ENCODE assay signal across 13 mouse cellular contexts in genomic region chr13:3372701-3373100, GRCm38 (mm10).
DNase-seq lines count a peak whose midpoint lies in the region; ATAC-seq and TF ChIP-seq lines count a peak whose summit lies in the region.
"Had no signal": no experiment of that assay in that cellular context is flagged by ENCODE, and none has a peak within 500 bp of the region (broad histone marks: within the 10 kb centered on the region; RNA-seq: fewer than 3 reads in every experiment).

No protein-coding gene starts in this region.

- DNase-seq in heart, adult 11 months, result peak; percentile 25
- DNase-seq in A20 (ENCODE audit: low read depth, low spot score), result peak; percentile 82
- peak; percentile 74 for DNase-seq in WW6 (ENCODE audit: low read depth, low spot score)
- DNase-seq in induced T-regulatory cell, adult 2 months (ENCODE audit: low read depth), result peak; percentile 47
- no peak for DNase-seq in gastrocnemius, adult 2 months
- DNase-seq in adrenal gland, postnatal 36 days, result no peak
- DNase-seq in kidney, adult 11 months, result no peak
- DNase-seq: cerebellum, postnatal 25 days; heart, postnatal 14 days; thymus, postnatal 36 days had no signal

- TF ChIP-seq CTCF in gastrocnemius, adult 2 months (IDR thresholded peaks at IDR 0.05), result no peak

- 0 out of 2 replicates have a peak, but pooled peaks cover 3% of the 10 kb centered on the region for H3K9me3 ChIP-seq in heart, embryonic 12.5 days (replicated peaks)
- H3K9me3 ChIP-seq: intestine, embryonic 15.5 days had no signal

- intact Hi-C loops in gastrocnemius, adult 2 months (cut with DNase I), result no loop called here

- no peak overlapping the region for H3K4me3 ChIP-seq in heart, embryonic 12.5 days
- no peak overlapping the region for H3K4me3 ChIP-seq in gastrocnemius, adult 2 months
- H3K4me3 ChIP-seq: intestine, embryonic 15.5 days; layer of hippocampus, adult 2 months had no signal

- H3K4me1 ChIP-seq in heart, embryonic 12.5 days (replicated peaks), result no peaks in the 10 kb centered on the region
- H3K4me1 ChIP-seq: intestine, embryonic 15.5 days had no signal

- no peak overlapping the region for H3K9ac ChIP-seq in heart, embryonic 12.5 days
- H3K9ac ChIP-seq: intestine, embryonic 15.5 days had no signal

- H3K4me2 ChIP-seq in heart, embryonic 12.5 days, result no peak overlapping the region
- H3K4me2 ChIP-seq: intestine, embryonic 15.5 days had no signal

- no peaks in the 10 kb centered on the region for H3K36me3 ChIP-seq in heart, embryonic 12.5 days
- H3K36me3 ChIP-seq: intestine, embryonic 15.5 days had no signal

- no peak for ATAC-seq in heart, embryonic 12.5 days (ENCODE audit: insufficient number of reproducible peaks, low FRiP score)
- ATAC-seq: intestine, embryonic 15.5 days had no signal

- H3K27me3 ChIP-seq in heart, embryonic 12.5 days (replicated peaks), result no peaks in the 10 kb centered on the region
- H3K27me3 ChIP-seq: intestine, embryonic 15.5 days had no signal

- WGBS in heart, embryonic 12.5 days, result 62% methylated on average over 6 of the region's 6 CpGs

- H3K27ac ChIP-seq in heart, embryonic 12.5 days (ENCODE audit: poor library complexity, severe bottlenecking), result no peak overlapping the region
- no peak overlapping the region for H3K27ac ChIP-seq in gastrocnemius, adult 2 months
- H3K27ac ChIP-seq: intestine, embryonic 15.5 days; layer of hippocampus, adult 2 months had no signal

Comparison
In these comparisons a context has a peak if more than half of its experiments do, and no peak if none do; other contexts are left out.
1. DNase-seq: peak in heart, adult 11 months (single experiment), A20 (single experiment), WW6 (single experiment) and induced T-regulatory cell, adult 2 months (single experiment); none in gastrocnemius, adult 2 months (single experiment), adrenal gland, postnatal 36 days (0 of 2) and kidney, adult 11 months (single experiment).